Mouse (Mus musculus) testis, adult 2 months (tissue): Measurements from ENCODE around the gene Olfr1211. TPM values are rescaled to one million over a fixed set of nuclear protein-coding genes. Genes with fewer than 3 reads are reported as not detected.

Source experiments
- H3K27ac ChIP-seq: fragments of 200-500 bp; 2 replicates; pipeline ENCODE4 v1.5.1; 2012; ENCODE audit warnings: low read depth, low read length; ENCODE audit not compliant: control insufficient read depth, insufficient read depth
- H3K27me3 ChIP-seq: fragments of 200-500 bp; 2 replicates; pipeline ENCODE4 v1.6.1; 2012; ENCODE audit warnings: mild to moderate bottlenecking, low read length, moderate library complexity; ENCODE audit not compliant: control insufficient read depth, insufficient read depth
- H3K36me3 ChIP-seq: fragments of 200-500 bp; 2 replicates; pipeline ENCODE4 v1.6.1; 2012; ENCODE audit warnings: mild to moderate bottlenecking, low read length; ENCODE audit not compliant: control insufficient read depth, insufficient read depth
- H3K4me1 ChIP-seq: fragments of 200-500 bp; 2 replicates; pipeline ENCODE4 v1.6.1; 2012; ENCODE audit warnings: low read length; ENCODE audit not compliant: control insufficient read depth, insufficient read depth
- H3K4me3 ChIP-seq: fragments of 200-500 bp; 2 replicates; pipeline ENCODE4 v1.5.1; 2012; ENCODE audit warnings: low read depth, mild to moderate bottlenecking, low read length, moderate library complexity, mixed read lengths; ENCODE audit not compliant: control insufficient read depth
- CTCF ChIP-seq: fragments of 200-500 bp; IDR thresholded peaks from 2 replicates; pipeline ENCODE4 v1.5.1; 2012; ENCODE audit warnings: low read depth, mild to moderate bottlenecking, inconsistent platforms, low read length, moderate library complexity; ENCODE audit not compliant: control insufficient read depth, insufficient read depth, insufficient replicate concordance
- POLR2A ChIP-seq: fragments of 200-500 bp; IDR thresholded peaks from 2 replicates; pipeline ENCODE4 v1.6.1; 2012; ENCODE audit warnings: low read depth, mild to moderate bottlenecking, inconsistent platforms, low read length, moderate library complexity; ENCODE audit not compliant: control insufficient read depth
- polyA plus RNA-seq: library from polyadenylated mRNA; depleted of rRNA; stranded (reverse); fragments of >200 nt; gene quantifications from 2 replicates; pipeline ENCODE4 v1.2.3, GENCODE M21; 2012; rRNA removed

Olfr1211 gene
- polyA plus RNA-seq, result not detected in 2 replicates

DNA sequence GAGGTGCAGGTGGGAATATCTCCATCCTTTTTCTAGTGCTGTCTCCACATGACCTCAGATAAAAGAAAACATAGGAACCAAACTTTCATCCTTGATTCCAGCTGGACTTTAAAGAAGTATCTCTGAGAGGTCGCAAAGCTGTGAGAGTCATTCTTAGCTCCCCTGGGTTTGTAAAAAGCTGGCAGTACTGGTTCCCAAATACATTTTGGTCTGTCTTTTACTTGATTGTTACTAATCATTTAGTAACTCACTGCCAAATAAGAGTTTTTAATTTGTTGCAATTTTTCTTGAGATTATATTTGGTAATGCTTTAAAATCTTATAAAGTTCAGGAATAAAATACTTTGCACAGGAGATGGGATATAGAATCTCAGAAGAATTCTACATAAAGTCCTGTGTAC, at the start of gene Olfr1211:
Gene Olfr1211 (minus strand): TSS at position 101 of the 400 bp plus-strand sequence.
- H3K4me3 ChIP-seq, result no peak within 1 kb of the TSS
- H3K27me3 ChIP-seq, result no peaks in the 10 kb centered on the region
- H3K4me1 ChIP-seq, result no peaks in the 10 kb centered on the region
- H3K27ac ChIP-seq, result no peak within 1 kb of the TSS
- TF ChIP-seq CTCF (no peak), POLR2A (no peak)
- no peaks in the 10 kb centered on the region for H3K36me3 ChIP-seq

DNA sequence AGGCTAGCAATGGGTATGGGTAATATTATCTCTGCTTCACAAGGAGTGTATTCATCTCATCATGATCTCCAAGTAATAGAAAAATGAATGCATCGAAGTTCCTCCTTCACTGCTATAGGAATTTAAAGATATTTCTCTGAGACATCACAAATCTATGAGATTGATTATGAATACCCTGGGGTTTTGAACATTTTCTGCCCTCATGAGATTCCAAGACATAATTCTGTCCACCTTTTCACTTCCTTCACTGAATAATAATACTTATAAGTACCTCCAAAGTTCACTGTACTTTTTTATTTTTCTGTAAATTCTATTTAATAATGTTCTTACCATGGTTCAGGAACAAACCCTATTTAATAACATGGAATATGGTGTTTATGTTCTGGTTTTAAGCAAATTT, 42.3 kb upstream of the Olfr1211 start, which contains the start of gene Gm13762:
Gene Gm13762 (minus strand): TSS at position 101 of the 400 bp plus-strand sequence.
- Histone ChIP-seq H3K27ac (no peak within 1 kb of the TSS), H3K36me3 (no peaks in the 10 kb centered on the region), H3K27me3 (no peaks in the 10 kb centered on the region), H3K4me1 (no peaks in the 10 kb centered on the region), H3K4me3 (no peak within 1 kb of the TSS)
- TF ChIP-seq CTCF, result no peak
- no peak for TF ChIP-seq POLR2A

DNA sequence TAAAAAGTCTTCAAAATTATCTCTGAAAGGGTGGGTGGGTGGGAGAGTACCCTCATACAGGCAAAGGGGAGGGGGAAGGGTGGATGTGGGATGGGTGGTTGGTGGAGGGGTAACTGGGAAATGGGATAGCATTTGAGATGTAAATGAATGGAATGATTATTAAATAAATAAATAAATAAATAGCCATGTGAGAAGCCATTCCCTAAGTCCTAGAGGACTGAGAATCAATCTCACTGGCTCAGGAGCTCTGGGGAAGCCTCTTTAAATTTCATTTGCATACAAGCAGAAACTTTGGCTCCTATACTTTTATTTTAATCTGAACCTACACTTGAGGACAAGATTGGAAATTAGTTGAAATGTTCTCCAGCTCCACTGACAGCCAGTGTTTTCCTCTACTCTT, 15.8 kb upstream of the Olfr1211 start, which contains the start of gene Olfr1212:
Gene Olfr1212 (plus strand): TSS at position 301 of the 400 bp plus-strand sequence.
- Histone ChIP-seq H3K4me3 (no peak within 1 kb of the TSS), H3K36me3 (no peaks in the 10 kb centered on the region), H3K27ac (no peak within 1 kb of the TSS), H3K27me3 (no peaks in the 10 kb centered on the region), H3K4me1 (no peaks in the 10 kb centered on the region)
- no peak for TF ChIP-seq POLR2A
- TF ChIP-seq CTCF, result no peak

DNA sequence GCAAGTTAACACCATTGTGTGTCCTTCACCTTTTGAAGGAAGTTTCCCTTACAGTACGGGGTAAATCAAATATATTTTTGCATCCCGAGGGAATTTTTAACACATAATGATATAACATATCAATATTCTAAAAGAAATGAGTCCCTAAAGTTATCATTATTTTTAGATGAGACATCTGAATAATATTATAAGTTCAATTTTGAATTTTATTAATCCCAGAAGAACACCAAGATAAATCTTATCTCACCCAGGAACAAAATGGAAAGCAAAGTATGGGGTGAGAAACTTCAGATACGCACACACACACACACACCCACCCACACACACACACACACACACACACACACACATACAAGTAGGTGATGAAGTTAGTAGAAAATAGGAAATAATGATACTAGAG, 22.9 kb downstream of the Olfr1211 start, which contains the start of gene Olfr1209:
Gene Olfr1209 (minus strand): TSS at position 101 of the 400 bp plus-strand sequence.
- Histone ChIP-seq H3K27me3 (no peaks in the 10 kb centered on the region), H3K27ac (no peak within 1 kb of the TSS), H3K36me3 (no peaks in the 10 kb centered on the region), H3K4me1 (no peaks in the 10 kb centered on the region), H3K4me3 (no peak within 1 kb of the TSS)
- TF ChIP-seq CTCF (no peak), POLR2A (no peak)

DNA sequence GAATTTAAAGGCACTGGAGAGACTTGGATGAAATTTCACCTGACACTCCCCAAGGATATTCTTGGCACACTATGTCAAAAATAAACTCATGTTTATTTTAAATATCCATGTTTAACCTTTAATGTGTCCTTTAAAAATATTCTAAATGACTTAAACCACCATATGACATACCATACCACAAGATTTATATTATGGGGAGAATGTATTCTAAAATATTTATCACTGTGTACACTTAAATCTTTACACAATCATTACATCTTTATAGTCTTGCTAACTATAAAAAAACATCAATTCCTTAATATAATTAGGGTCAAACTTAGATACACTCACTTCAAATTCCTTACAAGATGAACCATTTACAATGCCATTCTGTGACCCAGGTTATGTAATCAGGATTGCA, 35.7 kb downstream of the Olfr1211 start, which contains the start of gene Olfr1208:
Gene Olfr1208 (minus strand): TSS at position 101 of the 400 bp plus-strand sequence.
- no peaks in the 10 kb centered on the region for H3K27me3 ChIP-seq
- H3K27ac ChIP-seq, result no peak within 1 kb of the TSS
- H3K36me3 ChIP-seq, result no peaks in the 10 kb centered on the region
- no peak for TF ChIP-seq CTCF
- no peak for TF ChIP-seq POLR2A
- no peak within 1 kb of the TSS for H3K4me3 ChIP-seq
- H3K4me1 ChIP-seq, result no peaks in the 10 kb centered on the region

Other genes starting within 250 kb of the Olfr1211 start
- gene Olfr1195, start 248.9 kb downstream of the Olfr1211 start, polyA plus RNA-seq, result not detected in 2 replicates
- not detected in 2 replicates for gene Olfr1196, start 233.5 kb downstream of the Olfr1211 start, polyA plus RNA-seq
- gene Olfr1197, start 205.7 kb downstream of the Olfr1211 start, polyA plus RNA-seq, result not detected in 2 replicates
- gene Olfr1198, start 186.7 kb downstream of the Olfr1211 start, polyA plus RNA-seq, result not detected in 2 replicates
- not detected in 2 replicates for gene Olfr1199, start 177.6 kb downstream of the Olfr1211 start, polyA plus RNA-seq
- gene Olfr1200, start 167.6 kb downstream of the Olfr1211 start, polyA plus RNA-seq, result not detected in 2 replicates
- gene Olfr1201, start 145.1 kb downstream of the Olfr1211 start, polyA plus RNA-seq, result not detected in 2 replicates
- gene Olfr1202, start 123.6 kb downstream of the Olfr1211 start, polyA plus RNA-seq, result not detected in 2 replicates
- gene Olfr1205, start 108.4 kb downstream of the Olfr1211 start, polyA plus RNA-seq, result not detected in 2 replicates
- not detected in 2 replicates for gene Olfr1204, start 88.8 kb downstream of the Olfr1211 start, polyA plus RNA-seq
- not detected in 2 replicates for gene Olfr1206, start 74.9 kb downstream of the Olfr1211 start, polyA plus RNA-seq
- not detected in 2 replicates for gene Olfr1208, start 35.8 kb downstream of the Olfr1211 start, polyA plus RNA-seq
- gene Olfr1209, start 23.0 kb downstream of the Olfr1211 start, polyA plus RNA-seq, result not detected in 2 replicates
- not detected in 2 replicates for gene Olfr1212, start 15.9 kb upstream of the Olfr1211 start, polyA plus RNA-seq
- gene Gm13762, start 42.2 kb upstream of the Olfr1211 start, polyA plus RNA-seq, result not detected in 2 replicates
- gene Olfr1214, start 54.5 kb upstream of the Olfr1211 start, polyA plus RNA-seq, result not detected in 2 replicates
- not detected in 2 replicates for gene Olfr1215, start 68.9 kb upstream of the Olfr1211 start, polyA plus RNA-seq
- not detected in 2 replicates for gene Olfr1216, start 80.2 kb upstream of the Olfr1211 start, polyA plus RNA-seq
- not detected in 2 replicates for gene Olfr1217, start 94.0 kb upstream of the Olfr1211 start, polyA plus RNA-seq
- gene Olfr1218, start 123.1 kb upstream of the Olfr1211 start, polyA plus RNA-seq, result not detected in 2 replicates
- gene Olfr1219, start 145.4 kb upstream of the Olfr1211 start, polyA plus RNA-seq, result not detected in 2 replicates
- not detected in 2 replicates for gene Olfr1220, start 168.7 kb upstream of the Olfr1211 start, polyA plus RNA-seq
- not detected in 2 replicates for gene Olfr1221, start 179.2 kb upstream of the Olfr1211 start, polyA plus RNA-seq
- not detected in 2 replicates for gene Olfr1222, start 194.9 kb upstream of the Olfr1211 start, polyA plus RNA-seq
- gene Olfr1223, start 213.4 kb upstream of the Olfr1211 start, polyA plus RNA-seq, result not detected in 2 replicates
- not detected in 2 replicates for gene Olfr1224-ps1, start 226.0 kb upstream of the Olfr1211 start, polyA plus RNA-seq
- not detected in 2 replicates for gene Olfr1225, start 236.6 kb upstream of the Olfr1211 start, polyA plus RNA-seq